Mouse (Mus musculus) heart, embryonic 14.5 days (tissue): ENCODE data around the gene Cep89. TPM values are rescaled to one million over a fixed set of nuclear protein-coding genes. Genes with fewer than 3 reads are reported as not detected.

ENCODE experiments used
- ATAC-seq: fragments of 200-750 bp; cut with Nextera tagmentation; 2 replicates; pipeline ENCODE4 v1.8.0; 2017; ENCODE audit warnings: low read depth, moderate TSS enrichment; ENCODE audit not compliant: insufficient number of reproducible peaks, insufficient read depth, low FRiP score
- H3K27ac ChIP-seq, 2 experiments: fragments of 200-500 bp in 1 of 2; fragments of 300-500 bp in 1 of 2; sonication (generic) in 1 of 2; replicated peaks in 1 of 2; 2 replicates each; pipeline ENCODE4 v1.5.1; 2012 to 2014; ENCODE audit warnings: low read depth in 2 of 2, low read length in 2 of 2, control low read depth in 1 of 2, mild to moderate bottlenecking in 1 of 2, mixed read lengths in 1 of 2; ENCODE audit not compliant: control insufficient read depth in 1 of 2, insufficient read depth in 1 of 2
- H3K27me3 ChIP-seq: fragments of 300-500 bp; sonication (generic); 2 replicates; pipeline ENCODE4 v1.6.1; 2014; ENCODE audit warnings: mild to moderate bottlenecking, low read length, control low read depth; ENCODE audit not compliant: control insufficient read depth, insufficient read depth
- H3K36me3 ChIP-seq: fragments of 300-500 bp; sonication (generic); 2 replicates; pipeline ENCODE4 v1.6.1; 2014; ENCODE audit warnings: mild to moderate bottlenecking, control low read depth, low read length, mixed read lengths; ENCODE audit not compliant: control insufficient read depth, insufficient read depth
- H3K4me1 ChIP-seq, 2 experiments: fragments of 200-500 bp in 1 of 2; fragments of 300-500 bp in 1 of 2; sonication (generic) in 1 of 2; 2 replicates each; pipeline ENCODE4 v1.6.1; 2012 to 2014; ENCODE audit warnings: low read length in 2 of 2, control low read depth in 1 of 2, mixed read lengths in 1 of 2; ENCODE audit not compliant: control insufficient read depth in 2 of 2, insufficient read depth in 2 of 2
- H3K4me2 ChIP-seq: fragments of 300-500 bp; sonication (generic); 2 replicates; pipeline ENCODE4 v1.6.1; 2014; ENCODE audit warnings: mild to moderate bottlenecking, low read length
- H3K4me3 ChIP-seq, 2 experiments: fragments of 200-500 bp in 1 of 2; fragments of 300-500 bp in 1 of 2; sonication (generic) in 1 of 2; 2 replicates each; pipeline ENCODE4 v1.5.1; 2012 to 2014; ENCODE audit warnings: low read length in 2 of 2, mild to moderate bottlenecking in 2 of 2, control low read depth in 1 of 2, low read depth in 1 of 2, moderate library complexity in 1 of 2; ENCODE audit not compliant: control insufficient read depth in 1 of 2, insufficient read depth in 1 of 2
- H3K9ac ChIP-seq: fragments of 300-500 bp; sonication (generic); 2 replicates; pipeline ENCODE4 v1.6.1; 2014; ENCODE audit warnings: mild to moderate bottlenecking, low read length
- H3K9me3 ChIP-seq: fragments of 300-500 bp; sonication (generic); 2 replicates; pipeline ENCODE4 v1.6.1; 2016; ENCODE audit warnings: low read length, control low read depth; ENCODE audit not compliant: control insufficient read depth
- WGBS: fragments of 180-500 bp; shearing (Covaris S2); extraction: QIAGEN DNeasy Blood & Tissue Kit; methylation state at CpG from one replicate; pipeline ENCODE4 v1.1.7; 2014; 5-methylcytosine and 5-hydroxymethylcytosine counted together
- polyA plus RNA-seq: library from polyadenylated mRNA; unstranded; fragments of >200 nt; fragmentation: Nextera tagmentation; extraction: Ambion mirVana; gene quantifications from 2 replicates; pipeline ENCODE4 v1.2.1, GENCODE M21; 2014

Cep89 gene
- polyA plus RNA-seq: 34.0 and 35.7 TPM in 2 replicates

GRCm38 (mm10) chr7:35396542-35397168 is at the start of gene Cep89, which contains the start of gene Faap24:
TSS of gene Cep89 (plus strand) at chr7:35397035.
TSS of gene Faap24 (minus strand) at chr7:35396836.
- Histone ChIP-seq H3K9ac (peak within 1 kb of the TSS; percentile 78), H3K4me3 (peak within 1 kb of the TSS; percentile 59 to 67), H3K27ac (no peak within 1 kb of the TSS; a peak in 1 of 4 replicates), H3K27me3 (no peaks in the 10 kb centered on the region), H3K4me2 (peak within 1 kb of the TSS; percentile 85), H3K36me3 (peaks cover 52% of the 10 kb centered on the region), H3K9me3 (no peaks in the 10 kb centered on the region), H3K4me1 (peaks cover 2 to 16% of the 10 kb centered on the region in 2 experiments; a peak in 3 of 4 replicates)
- ATAC-seq: peak; percentile 96
- under 1% methylated on average over 28 of the region's 28 CpGs for WGBS

- no peaks in the 10 kb centered on the region for H3K36me3 ChIP-seq
- no peak for ATAC-seq
- no peaks in the 10 kb centered on the region for H3K9me3 ChIP-seq
- no peak overlapping the region for H3K27ac ChIP-seq
- no peak overlapping the region for H3K9ac ChIP-seq
- H3K4me2 ChIP-seq: no peak overlapping the region
- H3K27me3 ChIP-seq: no peaks in the 10 kb centered on the region
- WGBS: 36% methylated on average over 18 of the region's 18 CpGs
- no peaks in the 10 kb centered on the region; a peak in 1 of 4 replicates for H3K4me1 ChIP-seq
- no peak overlapping the region for H3K4me3 ChIP-seq
Observed at GRCm38 (mm10) chr7:35347918-35348700, 48.7 kb upstream of the Cep89 start.

GRCm38 (mm10) chr7:35349022-35349421 is 47.8 kb upstream of the Cep89 start:
- 88% methylated on average over 4 of the region's 4 CpGs for WGBS

GRCm38 (mm10) chr7:35349886-35350684 is 46.8 kb upstream of the Cep89 start:
- H3K36me3 ChIP-seq: no peaks in the 10 kb centered on the region
- no peaks in the 10 kb centered on the region; a peak in 1 of 4 replicates for H3K4me1 ChIP-seq
- no peaks in the 10 kb centered on the region for H3K9me3 ChIP-seq
- WGBS: 88% methylated on average over 8 of the region's 8 CpGs
- no peak overlapping the region for H3K9ac ChIP-seq
- no peak overlapping the region for H3K4me3 ChIP-seq
- no peak overlapping the region for H3K27ac ChIP-seq
- H3K27me3 ChIP-seq: no peaks in the 10 kb centered on the region
- ATAC-seq: no peak
- no peak overlapping the region for H3K4me2 ChIP-seq

More at GRCm38 (mm10) chr7:35349022-35349421, 47.8 kb upstream of the Cep89 start:
- Histone ChIP-seq H3K27me3 (no peaks in the 10 kb centered on the region), H3K9me3 (no peaks in the 10 kb centered on the region), H3K27ac (no peak overlapping the region), H3K4me3 (no peak overlapping the region), H3K4me2 (no peak overlapping the region), H3K36me3 (no peaks in the 10 kb centered on the region), H3K9ac (no peak overlapping the region), H3K4me1 (no peaks in the 10 kb centered on the region; a peak in 1 of 4 replicates)
- ATAC-seq: no peak

GRCm38 (mm10) chr7:35351155-35351554 is 45.7 kb upstream of the Cep89 start:
- no peak overlapping the region for H3K4me2 ChIP-seq
- H3K36me3 ChIP-seq: no peaks in the 10 kb centered on the region
- no peak overlapping the region for H3K4me3 ChIP-seq
- H3K27ac ChIP-seq: no peak overlapping the region
- H3K9me3 ChIP-seq: no peaks in the 10 kb centered on the region
- 89% methylated on average over 3 of the region's 3 CpGs for WGBS
- no peak for ATAC-seq
- no peak overlapping the region for H3K9ac ChIP-seq
- no peaks in the 10 kb centered on the region for H3K27me3 ChIP-seq
- no peaks in the 10 kb centered on the region; a peak in 1 of 4 replicates for H3K4me1 ChIP-seq

GRCm38 (mm10) chr7:35353306-35353705 is 43.5 kb upstream of the Cep89 start:
- Histone ChIP-seq H3K9me3 (no peaks in the 10 kb centered on the region), H3K4me2 (no peak overlapping the region), H3K27ac (no peak overlapping the region), H3K4me1 (no peaks in the 10 kb centered on the region), H3K27me3 (no peaks in the 10 kb centered on the region), H3K36me3 (no peaks in the 10 kb centered on the region), H3K9ac (no peak overlapping the region), H3K4me3 (no peak overlapping the region)
- 95% methylated on average over 15 of the region's 15 CpGs for WGBS
- ATAC-seq: no peak

GRCm38 (mm10) chr7:35355303-35355872 is 41.4 kb upstream of the Cep89 start:
- no peak overlapping the region for H3K4me3 ChIP-seq
- H3K27me3 ChIP-seq: no peaks in the 10 kb centered on the region
- no peak overlapping the region for H3K9ac ChIP-seq
- no peaks in the 10 kb centered on the region for H3K4me1 ChIP-seq
- 58% methylated on average over 5 of the region's 5 CpGs for WGBS
- no peaks in the 10 kb centered on the region for H3K36me3 ChIP-seq
- H3K4me2 ChIP-seq: no peak overlapping the region
- H3K27ac ChIP-seq: no peak overlapping the region
- H3K9me3 ChIP-seq: no peaks in the 10 kb centered on the region
- no peak for ATAC-seq
